Mouse (Mus musculus) urinary bladder, adult 18-20 months (tissue): ENCODE results near the gene Lrp6.

Experiments
- DNase-seq, 2 experiments: peaks; one replicate each; pipeline ENCODE4 v3.0.0; 2022; ENCODE audit warnings: low spot score in 2 of 2, mixed read lengths in 2 of 2

Lrp6 gene

GRCm38 (mm10) chr6:134566818-134567485, at the start of gene Lrp6:
TSS of gene Lrp6 (minus strand) at chr6:134566965.
- DNase-seq = peak; percentile 73 to 74

GRCm38 (mm10) chr6:134614723-134615648, 48.2 kb upstream of the Lrp6 start:
- DNase-seq = peak; percentile 61 to 82

- no peak for DNase-seq
Observed at GRCm38 (mm10) chr6:134614322-134614721, 47.6 kb upstream of the Lrp6 start.

GRCm38 (mm10) chr6:134611896-134612295, 45.1 kb upstream of the Lrp6 start:
- DNase-seq = no peak

- no peak for DNase-seq
Observed at GRCm38 (mm10) chr6:134610380-134610779, 43.6 kb upstream of the Lrp6 start.

GRCm38 (mm10) chr6:134606949-134607746, 40.4 kb upstream of the Lrp6 start:
- no peak for DNase-seq

GRCm38 (mm10) chr6:134606540-134606939, 39.8 kb upstream of the Lrp6 start:
- no peak for DNase-seq

- DNase-seq = no peak
Observed at GRCm38 (mm10) chr6:134605196-134605595, 38.4 kb upstream of the Lrp6 start.

- no peak for DNase-seq
Observed at GRCm38 (mm10) chr6:134602371-134603003, 35.7 kb upstream of the Lrp6 start.

- no peak for DNase-seq
Observed at GRCm38 (mm10) chr6:134601766-134602165, 35.0 kb upstream of the Lrp6 start.

- DNase-seq = no peak
Observed at GRCm38 (mm10) chr6:134601130-134601529, 34.4 kb upstream of the Lrp6 start.

GRCm38 (mm10) chr6:134599239-134599638, 32.5 kb upstream of the Lrp6 start:
- DNase-seq = no peak

- DNase-seq = no peak
Observed at GRCm38 (mm10) chr6:134597651-134598229, 31.0 kb upstream of the Lrp6 start.

GRCm38 (mm10) chr6:134594569-134595442, 28.0 kb upstream of the Lrp6 start:
- DNase-seq = no peak

- no peak for DNase-seq
Observed at GRCm38 (mm10) chr6:134591614-134592013, 24.8 kb upstream of the Lrp6 start.

GRCm38 (mm10) chr6:134586241-134586640, 19.5 kb upstream of the Lrp6 start:
- DNase-seq = no peak

- no peak for DNase-seq
Observed at GRCm38 (mm10) chr6:134584616-134585015, 17.9 kb upstream of the Lrp6 start.

- no peak for DNase-seq
Observed at GRCm38 (mm10) chr6:134582110-134582509, 15.3 kb upstream of the Lrp6 start.

GRCm38 (mm10) chr6:134579506-134579905, 12.7 kb upstream of the Lrp6 start:
- DNase-seq = no peak

- no peak for DNase-seq
Observed at GRCm38 (mm10) chr6:134578039-134578438, 11.3 kb upstream of the Lrp6 start.
